Mouse (Mus musculus) stomach, embryonic 16.5 days (tissue): Measurements from ENCODE around the gene Fam89b. TPM values are rescaled to one million over a fixed set of nuclear protein-coding genes. Genes with fewer than 3 reads are reported as not detected.
"Not testable (repeated sequence)": the region's sequence is repeated elsewhere in the genome, so short reads cannot be mapped to it uniquely, and the experiment has no call there.

ENCODE experiments used
- ATAC-seq: fragments of 200-750 bp; cut with Nextera tagmentation; 2 replicates; pipeline ENCODE4 v1.8.0; 2017; ENCODE audit warnings: moderate number of reproducible peaks, moderate TSS enrichment; ENCODE audit not compliant: insufficient read depth, low FRiP score
- H3K27ac ChIP-seq: fragments of 300-500 bp; sonication (generic); 2 replicates; pipeline ENCODE4 v1.5.1; 2014; ENCODE audit warnings: low read length
- H3K27me3 ChIP-seq: fragments of 300-500 bp; sonication (generic); 2 replicates; pipeline ENCODE4 v1.6.1; 2014; ENCODE audit warnings: low read length, control low read depth, mixed read lengths; ENCODE audit not compliant: control insufficient read depth, insufficient read depth
- H3K36me3 ChIP-seq: fragments of 300-500 bp; sonication (generic); 2 replicates; pipeline ENCODE4 v1.6.1; 2014; ENCODE audit warnings: low read length; ENCODE audit not compliant: control insufficient read depth, insufficient read depth
- H3K4me1 ChIP-seq: fragments of 300-500 bp; sonication (generic); 2 replicates; pipeline ENCODE4 v1.6.1; 2014; ENCODE audit warnings: low read length, control low read depth, mixed read lengths; ENCODE audit not compliant: control insufficient read depth, insufficient read depth
- H3K4me2 ChIP-seq: fragments of 300-500 bp; sonication (generic); 2 replicates; pipeline ENCODE4 v1.6.1; 2014; ENCODE audit warnings: low read depth, low read length, mixed read lengths
- H3K4me3 ChIP-seq: fragments of 300-500 bp; sonication (generic); replicated peaks from 2 replicates; pipeline ENCODE4 v1.5.1; 2014; ENCODE audit warnings: mild to moderate bottlenecking, low read length
- H3K9ac ChIP-seq: fragments of 300-500 bp; sonication (generic); 2 replicates; pipeline ENCODE4 v1.6.1; 2014; ENCODE audit warnings: low read length
- H3K9me3 ChIP-seq: fragments of 300-500 bp; sonication (generic); replicated peaks from 2 replicates; pipeline ENCODE4 v1.6.1; 2016; ENCODE audit warnings: low read length, control low read depth; ENCODE audit not compliant: control insufficient read depth
- WGBS: fragments of 180-500 bp; shearing (Covaris S2); extraction: QIAGEN DNeasy Blood & Tissue Kit; methylation state at CpG from one replicate; pipeline ENCODE4 v1.1.7; 2014; 5-methylcytosine and 5-hydroxymethylcytosine counted together
- polyA plus RNA-seq: library from polyadenylated mRNA; unstranded; fragments of >200 nt; fragmentation: Nextera tagmentation; extraction: Ambion mirVana; gene quantifications from 2 replicates; pipeline ENCODE4 v1.2.1, GENCODE M21; 2015

The Fam89b gene
- polyA plus RNA-seq, 1 experiment from 2014 or later: 64.6 TPM

GRCm38 (mm10) chr19:5689565-5690342, 39.7 kb downstream of the Fam89b start:
- WGBS: 4% methylated on average over 42 of the region's 42 CpGs
- H3K4me1 ChIP-seq: peaks cover 39% of the 10 kb centered on the region

GRCm38 (mm10) chr19:5689088-5689428, 40.4 kb downstream of the Fam89b start:
- no peaks in the 10 kb centered on the region for H3K27me3 ChIP-seq
- peak overlapping the region; percentile 98 for H3K4me3 ChIP-seq
- ATAC-seq: no peak
- WGBS: under 1% methylated on average over 7 of the region's 7 CpGs
- peaks cover 15% of the 10 kb centered on the region for H3K36me3 ChIP-seq
- H3K9me3 ChIP-seq: no peaks in the 10 kb centered on the region
- H3K27ac ChIP-seq: peak overlapping the region; percentile 98
- peak overlapping the region; percentile 99 for H3K4me2 ChIP-seq
- H3K9ac ChIP-seq: peak overlapping the region; percentile 96
- peaks cover 39% of the 10 kb centered on the region for H3K4me1 ChIP-seq

More at GRCm38 (mm10) chr19:5689565-5690342, 39.7 kb downstream of the Fam89b start:
- H3K36me3 ChIP-seq: peaks cover 13% of the 10 kb centered on the region
- peak overlapping the region; percentile 98 for H3K4me3 ChIP-seq
- peak overlapping the region; percentile 96 for H3K9ac ChIP-seq
- H3K9me3 ChIP-seq: no peaks in the 10 kb centered on the region
- ATAC-seq: peak; percentile 77
- peak overlapping the region; percentile 99 for H3K4me2 ChIP-seq
- H3K27me3 ChIP-seq: no peaks in the 10 kb centered on the region
- H3K27ac ChIP-seq: peak overlapping the region; percentile 98

GRCm38 (mm10) chr19:5688200-5689087, 41.0 kb downstream of the Fam89b start, which contains the start of the genes Map3k11 and Pcnx3:
TSS of gene Map3k11 (plus strand) at chr19:5688742.
TSS of gene Pcnx3 (minus strand) at chr19:5688908.
- Histone ChIP-seq H3K36me3 (peaks cover 15% of the 10 kb centered on the region), H3K27me3 (no peaks in the 10 kb centered on the region), H3K4me2 (peak within 1 kb of the TSS; percentile 99), H3K4me3 (peak within 1 kb of the TSS; percentile 98), H3K4me1 (peaks cover 39% of the 10 kb centered on the region), H3K9me3 (no peaks in the 10 kb centered on the region), H3K9ac (peak within 1 kb of the TSS; percentile 96), H3K27ac (peak within 1 kb of the TSS; percentile 98)
- WGBS: 0% methylated on average over 69 of the region's 69 CpGs
- ATAC-seq: peak; percentile 93

GRCm38 (mm10) chr19:5687738-5688137, 41.7 kb downstream of the Fam89b start:
- Histone ChIP-seq H3K27ac (peak overlapping the region; percentile 98), H3K4me1 (peaks cover 34% of the 10 kb centered on the region), H3K4me2 (peak overlapping the region; percentile 99), H3K36me3 (peaks cover 12% of the 10 kb centered on the region), H3K27me3 (no peaks in the 10 kb centered on the region), H3K4me3 (peak overlapping the region; percentile 98), H3K9me3 (no peaks in the 10 kb centered on the region), H3K9ac (peak overlapping the region; percentile 96)
- WGBS: 16% methylated on average over 9 of the region's 9 CpGs
- no peak for ATAC-seq

- peaks cover 12% of the 10 kb centered on the region for H3K36me3 ChIP-seq
- not testable (repeated sequence) for H3K9me3 ChIP-seq, H3K27me3 ChIP-seq, H3K27ac ChIP-seq, H3K4me2 ChIP-seq, ATAC-seq
- peak overlapping the region; percentile 96; the same call in 1 of the 2 replicates for H3K9ac ChIP-seq
- H3K4me3 ChIP-seq: 0 out of 2 replicates have a peak overlapping the region, but pooled peaks have one; percentile 98
- H3K4me1 ChIP-seq: peaks cover 27% of the 10 kb centered on the region
- 91% methylated on average over 12 of the region's 12 CpGs for WGBS
These were observed 42.5 kb downstream of the Fam89b start for GRCm38 (mm10) chr19:5686954-5687353.

GRCm38 (mm10) chr19:5686437-5686836, 43.0 kb downstream of the Fam89b start:
- H3K27me3 ChIP-seq: no peaks in the 10 kb centered on the region
- no peak for ATAC-seq
- no peaks in the 10 kb centered on the region for H3K9me3 ChIP-seq
- no peak overlapping the region for H3K9ac ChIP-seq
- H3K4me2 ChIP-seq: no peak overlapping the region
- WGBS: 80% methylated on average over 13 of the region's 13 CpGs
- H3K4me1 ChIP-seq: peaks cover 21% of the 10 kb centered on the region
- no peak overlapping the region for H3K27ac ChIP-seq
- peaks cover 13% of the 10 kb centered on the region for H3K36me3 ChIP-seq
- no peak overlapping the region for H3K4me3 ChIP-seq

GRCm38 (mm10) chr19:5685861-5686260, 43.6 kb downstream of the Fam89b start:
- H3K36me3 ChIP-seq: peaks cover 15% of the 10 kb centered on the region
- ATAC-seq: no peak

GRCm38 (mm10) chr19:5685431-5685830, 44.0 kb downstream of the Fam89b start:
- H3K4me3 ChIP-seq: no peak overlapping the region
- H3K27me3 ChIP-seq: no peaks in the 10 kb centered on the region
- peaks cover 11% of the 10 kb centered on the region for H3K4me1 ChIP-seq
- no peak overlapping the region for H3K9ac ChIP-seq
- H3K36me3 ChIP-seq: peaks cover 15% of the 10 kb centered on the region
- no peaks in the 10 kb centered on the region for H3K9me3 ChIP-seq
- WGBS: 94% methylated on average over 19 of the region's 19 CpGs
- H3K27ac ChIP-seq: no peak overlapping the region
- no peak for ATAC-seq
- no peak overlapping the region for H3K4me2 ChIP-seq

More at GRCm38 (mm10) chr19:5685861-5686260, 43.6 kb downstream of the Fam89b start:
- Histone ChIP-seq H3K27ac (no peak overlapping the region), H3K4me1 (peaks cover 16% of the 10 kb centered on the region), H3K9ac (no peak overlapping the region), H3K4me2 (no peak overlapping the region), H3K27me3 (no peaks in the 10 kb centered on the region), H3K4me3 (no peak overlapping the region), H3K9me3 (no peaks in the 10 kb centered on the region)
- WGBS: 94% methylated on average over 11 of the region's 11 CpGs

- no peaks in the 10 kb centered on the region for H3K9me3 ChIP-seq
- no peak overlapping the region for H3K9ac ChIP-seq
- no peak for ATAC-seq
- WGBS: 92% methylated on average over 13 of the region's 13 CpGs
- no peaks in the 10 kb centered on the region for H3K27me3 ChIP-seq
- no peak overlapping the region for H3K4me2 ChIP-seq
- H3K4me3 ChIP-seq: no peak overlapping the region
- H3K36me3 ChIP-seq: peaks cover 15% of the 10 kb centered on the region
- H3K4me1 ChIP-seq: peaks cover 9% of the 10 kb centered on the region
- H3K27ac ChIP-seq: no peak overlapping the region
These were observed 44.5 kb downstream of the Fam89b start for GRCm38 (mm10) chr19:5684985-5685384.
